Mouse (Mus musculus): Measurements from ENCODE around the gene Sncg.
A peak's percentile ranks its signal among the peaks of the same experiment; 100 is the strongest.

- TF ChIP-seq POLR2A (IDR thresholded peaks at IDR 0.05; ENCODE audit: low read depth, low read length) (no peak), CTCF (conservative IDR thresholded peaks at IDR 0.05 in 1 of 2, IDR thresholded peaks at IDR 0.05 in 1 of 2; ENCODE audit: low read depth in 2 of 2, low read length in 2 of 2) (peak; percentile 66 to 77), JUN (IDR thresholded peaks at IDR 0.05; ENCODE audit: insufficient read depth, low read depth, low read length) (no peak), SMC3 (IDR thresholded peaks at IDR 0.05; ENCODE audit: low read depth, low read length) (peak; percentile 73), RCOR1 (conservative IDR thresholded peaks at IDR 0.05; ENCODE audit: low read depth, low read length) (no peak), CHD1 (IDR thresholded peaks at IDR 0.05; ENCODE audit: low read depth, low read length) (no peak), EP300 (IDR thresholded peaks at IDR 0.05; ENCODE audit: low read length) (no peak), ZMIZ1 (IDR thresholded peaks at IDR 0.05; ENCODE audit: low read depth, low read length) (no peak), CHD2 (IDR thresholded peaks at IDR 0.05; ENCODE audit: low read length) (no peak), ZNF384 (IDR thresholded peaks at IDR 0.05; ENCODE audit: low read depth, low read length) (no peak), TBP (conservative IDR thresholded peaks at IDR 0.05; ENCODE audit: low read depth, low read length) (no peak)
Measured at GRCm38 (mm10) chr14:34372646-34373045, 1.9 kb downstream of the Sncg start.
